In the genomic region with DNA sequence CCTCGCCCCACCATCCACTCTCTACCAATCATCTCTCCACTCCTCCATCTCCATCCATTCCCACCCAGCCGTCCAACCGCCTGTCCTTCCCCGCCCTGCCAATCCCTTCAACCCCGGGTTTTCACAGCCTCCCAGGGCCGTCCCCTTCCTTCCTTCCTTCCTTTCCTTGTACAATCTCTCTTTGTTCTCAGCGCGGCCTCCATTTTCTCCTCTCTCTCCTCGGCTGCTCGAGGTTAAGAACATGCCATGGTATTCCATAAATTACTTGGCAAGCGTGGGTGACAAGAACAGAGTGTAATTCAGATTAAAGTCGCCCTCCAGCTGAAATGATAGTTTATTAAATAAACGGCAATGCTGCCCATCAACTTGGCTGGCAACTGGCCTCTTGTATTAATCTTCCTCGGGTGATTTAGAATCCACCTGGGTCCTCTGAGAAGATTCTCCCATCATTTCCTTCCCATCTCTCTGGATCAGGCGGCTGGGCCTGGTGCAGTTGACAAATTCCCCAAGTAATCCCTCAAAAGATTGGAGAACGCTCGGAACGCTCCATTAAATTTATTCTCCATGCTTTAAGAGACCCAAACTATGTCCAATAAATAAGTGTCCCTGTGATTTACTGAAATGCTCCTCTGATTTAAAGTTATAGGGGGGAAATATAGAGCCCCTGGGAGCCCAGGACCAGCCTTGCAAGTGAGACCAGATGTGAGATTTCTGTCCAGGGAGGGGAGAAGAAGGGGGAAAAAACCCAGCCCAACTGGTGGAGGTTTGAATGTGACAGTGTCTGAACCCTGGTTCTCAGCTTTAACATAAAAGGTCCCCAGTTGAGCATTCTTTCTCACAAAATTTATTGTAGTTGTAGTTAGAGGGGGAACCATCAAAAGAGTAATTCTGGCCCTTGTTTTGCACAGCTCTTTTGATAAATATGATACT, we compare ENCODE assay signal across 19 mouse cellular contexts.
A peak's percentile ranks its signal among the peaks of the same experiment; 100 is the strongest.
DNase-seq lines count a peak whose midpoint lies in the region; ATAC-seq and TF ChIP-seq lines count a peak whose summit lies in the region.
"Had no signal": no experiment of that assay in that cellular context is flagged by ENCODE, and none has a peak within 500 bp of the region (broad histone marks: within the 10 kb centered on the region; RNA-seq: fewer than 3 reads in every experiment).

No protein-coding gene starts in this region.

- H3K36me3 ChIP-seq in hindbrain, postnatal 0 days (ENCODE audit: insufficient read depth, low read length) = no peaks in the 10 kb centered on the region
- H3K36me3 ChIP-seq in hindbrain, embryonic 11.5 days (ENCODE audit: control insufficient read depth, insufficient read depth, low read length) = no peaks in the 10 kb centered on the region
- H3K36me3 ChIP-seq in embryonic facial prominence, embryonic 12.5 days = no peaks in the 10 kb centered on the region
- no peaks in the 10 kb centered on the region for H3K36me3 ChIP-seq in limb, embryonic 11.5 days (ENCODE audit: control insufficient read depth, insufficient read depth, low read length)
- no peaks in the 10 kb centered on the region for H3K36me3 ChIP-seq in neural tube, embryonic 12.5 days
- H3K36me3 ChIP-seq: G1E; heart, embryonic 12.5 days; lung, embryonic 15.5 days had no signal

- H3K4me1 ChIP-seq in hindbrain, postnatal 0 days (ENCODE audit: insufficient read depth, low read length) = no peaks in the 10 kb centered on the region
- H3K4me1 ChIP-seq in hindbrain, embryonic 11.5 days (replicated peaks; ENCODE audit: control insufficient read depth, insufficient read depth, low read length) = no peaks in the 10 kb centered on the region
- H3K4me1 ChIP-seq in embryonic facial prominence, embryonic 12.5 days = peaks cover 14% of the 10 kb centered on the region; the same call in 1 of the 2 replicates
- H3K4me1 ChIP-seq in limb, embryonic 11.5 days (ENCODE audit: control insufficient read depth, insufficient read depth, low read length) = peaks cover 43% of the 10 kb centered on the region
- H3K4me1 ChIP-seq in neural tube, embryonic 12.5 days = peaks cover 15% of the 10 kb centered on the region

- DNase-seq in hindbrain, postnatal 0 days (ENCODE audit: low spot score) = peak; percentile 26
- DNase-seq in hindbrain, embryonic 11.5 days (ENCODE audit: low spot score) = no peak
- DNase-seq in limb, embryonic 11.5 days (ENCODE audit: low spot score) = peak; percentile 61
- DNase-seq in heart, adult 18-20 months = no peak
- DNase-seq: cerebellum, adult 11-12 months; cerebellum, postnatal 36 days; forebrain, postnatal 0 days; gastrocnemius, postnatal 25 days; heart, postnatal 4 days; layer of hippocampus, postnatal 36 days; right cerebral cortex, postnatal 14 days had no signal

- no peak overlapping the region for H3K27ac ChIP-seq in hindbrain, postnatal 0 days
- H3K27ac ChIP-seq in hindbrain, embryonic 11.5 days (ENCODE audit: low read depth, low read length) = no peak overlapping the region
- H3K27ac ChIP-seq in embryonic facial prominence, embryonic 12.5 days = 0 out of 2 replicates have a peak overlapping the region, but pooled peaks have one; percentile 23
- H3K27ac ChIP-seq in limb, embryonic 11.5 days (replicated peaks; ENCODE audit: low read depth, low read length) = no peak overlapping the region
- H3K27ac ChIP-seq in neural tube, embryonic 12.5 days = 0 out of 2 replicates have a peak overlapping the region, but pooled peaks have one; percentile 17
- H3K27ac ChIP-seq: lung, embryonic 15.5 days had no signal

- H3K4me3 ChIP-seq in hindbrain, postnatal 0 days (ENCODE audit: low read length) = no peak overlapping the region
- no peak overlapping the region for H3K4me3 ChIP-seq in hindbrain, embryonic 11.5 days (ENCODE audit: low read depth, low read length)
- no peak overlapping the region for H3K4me3 ChIP-seq in embryonic facial prominence, embryonic 12.5 days
- no peak overlapping the region for H3K4me3 ChIP-seq in limb, embryonic 11.5 days (ENCODE audit: low read depth, low read length)
- no peak overlapping the region for H3K4me3 ChIP-seq in neural tube, embryonic 12.5 days
- H3K4me3 ChIP-seq: erythroblast, embryonic 14.5 days; heart, embryonic 12.5 days; lung, embryonic 15.5 days had no signal

- H3K9me3 ChIP-seq in hindbrain, postnatal 0 days (ENCODE audit: low read length) = no peaks in the 10 kb centered on the region
- no peaks in the 10 kb centered on the region for H3K9me3 ChIP-seq in hindbrain, embryonic 11.5 days (ENCODE audit: control insufficient read depth, low read length)
- no peaks in the 10 kb centered on the region for H3K9me3 ChIP-seq in embryonic facial prominence, embryonic 12.5 days
- H3K9me3 ChIP-seq in limb, embryonic 11.5 days (ENCODE audit: control insufficient read depth, low read length) = no peaks in the 10 kb centered on the region
- H3K9me3 ChIP-seq in neural tube, embryonic 12.5 days = no peaks in the 10 kb centered on the region
- H3K9me3 ChIP-seq: G1E; heart, embryonic 12.5 days; lung, embryonic 15.5 days had no signal

- ATAC-seq in hindbrain, postnatal 0 days = no peak
- no peak for ATAC-seq in hindbrain, embryonic 11.5 days (ENCODE audit: low FRiP score)
- no peak for ATAC-seq in embryonic facial prominence, embryonic 12.5 days (ENCODE audit: insufficient number of reproducible peaks, insufficient read depth, low FRiP score, low TSS enrichment)
- peak; percentile 38; the same call in 1 of the 2 replicates for ATAC-seq in limb, embryonic 11.5 days (ENCODE audit: insufficient number of reproducible peaks, low FRiP score, low TSS enrichment, low read depth)
- peak; percentile 61; the same call in 1 of the 2 replicates for ATAC-seq in neural tube, embryonic 12.5 days (ENCODE audit: low FRiP score, low read depth)
- no peak for ATAC-seq in inflammation-experienced regulatory T-cells, adult 6 months
- ATAC-seq: forebrain, postnatal 0 days; intestine, postnatal 0 days had no signal

- TF ChIP-seq CTCF in hindbrain, postnatal 0 days (IDR thresholded peaks at IDR 0.05; ENCODE audit: low read depth) = no peak

- WGBS in hindbrain, postnatal 0 days = 67% methylated on average over 18 of the region's 18 CpGs
- 72% methylated on average over 18 of the region's 18 CpGs for WGBS in hindbrain, embryonic 11.5 days
- 66% methylated on average over 18 of the region's 18 CpGs for WGBS in embryonic facial prominence, embryonic 12.5 days
- 44% methylated on average over 18 of the region's 18 CpGs for WGBS in limb, embryonic 11.5 days
- WGBS in neural tube, embryonic 12.5 days = 39% methylated on average over 18 of the region's 18 CpGs

- H3K9ac ChIP-seq in hindbrain, postnatal 0 days (replicated peaks; ENCODE audit: low read length) = no peak overlapping the region
- no peak overlapping the region for H3K9ac ChIP-seq in hindbrain, embryonic 11.5 days (ENCODE audit: low read depth, low read length)
- no peak overlapping the region for H3K9ac ChIP-seq in embryonic facial prominence, embryonic 12.5 days
- no peak overlapping the region for H3K9ac ChIP-seq in limb, embryonic 11.5 days (ENCODE audit: low read length)
- no peak overlapping the region for H3K9ac ChIP-seq in neural tube, embryonic 12.5 days
- H3K9ac ChIP-seq: forebrain, postnatal 0 days; heart, embryonic 12.5 days; lung, embryonic 15.5 days had no signal

- H3K27me3 ChIP-seq in hindbrain, postnatal 0 days (ENCODE audit: insufficient read depth, low read length) = no peaks in the 10 kb centered on the region
- H3K27me3 ChIP-seq in hindbrain, embryonic 11.5 days (ENCODE audit: control insufficient read depth, insufficient read depth, low read length) = no peaks in the 10 kb centered on the region; the same call in 1 of the 2 replicates
- H3K27me3 ChIP-seq in embryonic facial prominence, embryonic 12.5 days = 0 out of 2 replicates have a peak, but pooled peaks cover 3% of the 10 kb centered on the region
- H3K27me3 ChIP-seq in limb, embryonic 11.5 days (ENCODE audit: control insufficient read depth, insufficient read depth, low read length) = no peaks in the 10 kb centered on the region
- H3K27me3 ChIP-seq in neural tube, embryonic 12.5 days (replicated peaks) = no peaks in the 10 kb centered on the region
- H3K27me3 ChIP-seq: lung, embryonic 15.5 days had no signal

- no peak overlapping the region for H3K4me2 ChIP-seq in hindbrain, postnatal 0 days (ENCODE audit: low read depth, low read length)
- no peak overlapping the region for H3K4me2 ChIP-seq in hindbrain, embryonic 11.5 days (replicated peaks; ENCODE audit: low read depth, low read length)
- H3K4me2 ChIP-seq in embryonic facial prominence, embryonic 12.5 days (replicated peaks) = no peak overlapping the region
- H3K4me2 ChIP-seq in limb, embryonic 11.5 days (ENCODE audit: low read depth, severe bottlenecking) = no peak overlapping the region
- H3K4me2 ChIP-seq in neural tube, embryonic 12.5 days (replicated peaks) = no peak overlapping the region
- H3K4me2 ChIP-seq: lung, embryonic 15.5 days had no signal

Comparison
In these comparisons a context has a peak if more than half of its experiments do, and no peak if none do; other contexts are left out.
1. DNase-seq: peak in hindbrain, postnatal 0 days (single experiment) and limb, embryonic 11.5 days (single experiment); none in hindbrain, embryonic 11.5 days (single experiment) and heart, adult 18-20 months (0 of 2).
2. ATAC-seq: peak in limb, embryonic 11.5 days (single experiment) and neural tube, embryonic 12.5 days (single experiment); none in hindbrain, postnatal 0 days (single experiment), hindbrain, embryonic 11.5 days (single experiment), embryonic facial prominence, embryonic 12.5 days (single experiment) and inflammation-experienced regulatory T-cells, adult 6 months (single experiment).
3. H3K27ac ChIP-seq: peak in embryonic facial prominence, embryonic 12.5 days (single experiment) and neural tube, embryonic 12.5 days (single experiment); none in hindbrain, postnatal 0 days (single experiment), hindbrain, embryonic 11.5 days (single experiment) and limb, embryonic 11.5 days (single experiment).